Mouse (Mus musculus) skeletal muscle tissue, postnatal 0 days (tissue): ENCODE data around the gene Gm11099. TPM values are rescaled to one million over a fixed set of nuclear protein-coding genes. Genes with fewer than 3 reads are reported as not detected.

ENCODE experiments used
- polyA plus RNA-seq: library from polyadenylated mRNA; unstranded; fragments of >200 nt; fragmentation: Nextera tagmentation; extraction: Ambion mirVana; gene quantifications from 2 replicates; pipeline ENCODE4 v1.2.1, GENCODE M21; 2015

Gene Gm11099
- not detected in 2 replicates for polyA plus RNA-seq

GRCm38 (mm10) chr2:58859134-58859533 is at the start of gene Gm11099:
Gene Gm11099 (plus strand): TSS chr2:58859434.

